In genomic region chr11:102407834-102408215, GRCm38 (mm10) we compare ENCODE assay signal across 8 mouse cellular contexts. TPM values are rescaled to one million over a fixed set of nuclear protein-coding genes. Genes with fewer than 3 reads are reported as not detected.
DNase-seq lines count a peak whose midpoint lies in the region; ATAC-seq lines count a peak whose summit lies in the region.

Gene Slc25a39, minus strand, starts transcription at chr11:102407946.

- H3K27me3 ChIP-seq in neural tube, embryonic 11.5 days (ENCODE audit: control insufficient read depth, insufficient read depth, low read length), result no peaks in the 10 kb centered on the region
- no peaks in the 10 kb centered on the region for H3K27me3 ChIP-seq in midbrain, embryonic 14.5 days (ENCODE audit: control insufficient read depth, insufficient read depth, low read length)

- peak within 1 kb of the TSS; percentile 74 for H3K4me3 ChIP-seq in neural tube, embryonic 11.5 days (ENCODE audit: low read depth, low read length)
- H3K4me3 ChIP-seq in midbrain, embryonic 14.5 days (replicated peaks; ENCODE audit: low read depth, low read length), result peak within 1 kb of the TSS; percentile 79

- under 1% methylated on average over 19 of the region's 19 CpGs for WGBS in neural tube, embryonic 11.5 days
- WGBS in midbrain, embryonic 14.5 days, result under 1% methylated on average over 19 of the region's 19 CpGs

- peaks cover 10% of the 10 kb centered on the region for H3K36me3 ChIP-seq in neural tube, embryonic 11.5 days (ENCODE audit: control insufficient read depth, insufficient read depth, low read length)
- H3K36me3 ChIP-seq in midbrain, embryonic 14.5 days (ENCODE audit: control insufficient read depth, insufficient read depth, low read length), result peaks cover 15% of the 10 kb centered on the region

- peaks cover 15% of the 10 kb centered on the region for H3K4me1 ChIP-seq in neural tube, embryonic 11.5 days (ENCODE audit: control insufficient read depth, insufficient read depth, low read length)
- H3K4me1 ChIP-seq in midbrain, embryonic 14.5 days (ENCODE audit: control insufficient read depth, insufficient read depth, low read length), result peaks cover 21% of the 10 kb centered on the region

- H3K9me3 ChIP-seq in neural tube, embryonic 11.5 days (ENCODE audit: control insufficient read depth, low read length), result no peaks in the 10 kb centered on the region
- no peaks in the 10 kb centered on the region for H3K9me3 ChIP-seq in midbrain, embryonic 14.5 days (ENCODE audit: control insufficient read depth, low read length)

- peak within 1 kb of the TSS; percentile 75 for H3K27ac ChIP-seq in neural tube, embryonic 11.5 days (ENCODE audit: low read depth, low read length)
- peak within 1 kb of the TSS; percentile 84 for H3K27ac ChIP-seq in midbrain, embryonic 14.5 days (replicated peaks; ENCODE audit: low read depth, low read length)

- peak within 1 kb of the TSS; percentile 78 for H3K9ac ChIP-seq in neural tube, embryonic 11.5 days (ENCODE audit: low read length)
- H3K9ac ChIP-seq in midbrain, embryonic 14.5 days (replicated peaks; ENCODE audit: low read length), result peak within 1 kb of the TSS; percentile 80

- peak within 1 kb of the TSS; percentile 94 for H3K4me2 ChIP-seq in neural tube, embryonic 11.5 days (ENCODE audit: low read depth)
- H3K4me2 ChIP-seq in midbrain, embryonic 14.5 days (ENCODE audit: low read length), result peak within 1 kb of the TSS; percentile 79

- no peak for DNase-seq in neural tube, embryonic 11.5 days (ENCODE audit: low spot score)
- no peak for DNase-seq in neural tube, embryonic 10.5 days (ENCODE audit: extremely low spot score, low spot score)
- DNase-seq in heart, adult 8-10 months (ENCODE audit: low spot score), result no peak
- no peak for DNase-seq in layer of hippocampus, postnatal 25 days (ENCODE audit: extremely low spot score in 1 of 2, low spot score in 1 of 2)
- DNase-seq in midbrain, embryonic 14.5 days, result no peak
- no peak for DNase-seq in spleen, adult 18-20 months
- no peak for DNase-seq in embryo, embryonic 10.5 days (ENCODE audit: low spot score)

- no peak for ATAC-seq in neural tube, embryonic 11.5 days (ENCODE audit: insufficient read depth, low FRiP score, low TSS enrichment)
- 0 out of 2 replicates have a peak, but pooled peaks have one; percentile 3 for ATAC-seq in common myeloid progenitor, adult 5-6 weeks (replicated peaks; ENCODE audit: low read depth, poor library complexity, severe bottlenecking)
- no peak for ATAC-seq in midbrain, embryonic 14.5 days (ENCODE audit: low FRiP score, low TSS enrichment)

RNA-seq across cellular contexts. Expression of gene Slc25a39, which starts in this region (rescaled TPM):
- 174 and 184 TPM in 2 replicates for polyA plus RNA-seq in neural tube, embryonic 11.5 days (2014; fragmentation: Nextera tagmentation; extraction: Ambion mirVana)
- total RNA-seq in common myeloid progenitor, adult 5-6 weeks (2017), result 24.6 and 35.4 TPM in 2 replicates
- total RNA-seq in heart, adult 8-10 months (2022), result 100 to 1,000 TPM; 174 to 204 (median 197) TPM
- 10 to 100 TPM; 63.7 to 65.3 TPM for total RNA-seq in layer of hippocampus, postnatal 25 days (2021)
- polyA plus RNA-seq in midbrain, embryonic 14.5 days (2014; fragmentation: Nextera tagmentation; extraction: Ambion mirVana), result 132 and 144 TPM in 2 replicates
